Mouse (Mus musculus) 3134 (cell line): Measurements from ENCODE around the gene Arpp19.
A peak's percentile ranks its signal among the peaks of the same experiment; 100 is the strongest.

Experiments
- DNase-seq: peaks from one replicate; pipeline ENCODE4 v3.0.0-alpha.2; 2011; ENCODE audit warnings: low spot score; ENCODE audit not compliant: insufficient read length; ENCODE audit errors: extremely low read depth

Gene Arpp19

DNA sequence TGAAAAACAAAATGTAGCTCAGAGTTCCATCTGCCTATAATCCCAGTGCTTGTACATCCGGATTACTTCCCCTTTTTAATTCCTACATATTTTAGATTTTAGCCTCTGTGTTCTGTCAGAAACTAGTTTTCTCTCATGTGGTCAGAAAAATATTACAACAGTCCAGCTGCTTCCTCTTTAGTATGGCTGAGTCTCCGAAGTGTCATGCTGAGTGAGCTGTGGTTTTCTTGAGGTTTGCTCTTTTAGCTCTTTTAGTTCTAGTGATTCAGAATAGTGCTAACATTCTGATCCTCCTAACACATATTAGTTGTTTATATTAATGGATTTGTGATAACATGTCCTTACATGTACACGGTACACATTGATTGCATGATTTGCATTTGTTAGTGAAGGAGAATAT lies 57.3 kb downstream of the Arpp19 start:
- DNase-seq = peak; percentile 17

GRCm38 (mm10) chr9:75098937-75099336 lies 61.5 kb downstream of the Arpp19 start:
- no peak for DNase-seq

- no peak for DNase-seq
These were observed 62.9 kb downstream of the Arpp19 start for GRCm38 (mm10) chr9:75100157-75100781.

DNA sequence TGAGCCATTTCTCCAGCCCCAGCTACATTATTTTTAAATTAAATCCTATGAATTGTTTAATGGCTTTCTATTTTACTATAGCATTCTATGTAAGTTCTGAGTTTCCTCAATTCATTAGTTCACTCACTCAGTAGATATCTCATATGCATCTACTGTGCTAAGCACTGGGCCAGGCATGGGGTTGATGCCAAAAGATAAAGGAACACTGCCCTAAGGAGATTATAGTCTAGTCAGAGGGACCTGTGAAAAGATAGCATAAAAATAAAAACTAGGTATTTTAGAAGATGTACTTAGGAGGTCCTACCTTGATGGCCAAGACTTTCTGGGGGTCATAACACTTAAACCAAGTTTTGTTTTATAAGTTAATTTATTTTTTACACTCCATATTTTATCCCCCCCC lies 64.7 kb downstream of the Arpp19 start:
- DNase-seq = no peak
